Mouse (Mus musculus) c-Kit-negative CD71-positive TER-119-positive erythroid progenitor cells, embryonic 14.5 days (primary cell): ENCODE measurements around the gene M6pr.
"Not testable (repeated sequence)": the region's sequence is repeated elsewhere in the genome, so short reads cannot be mapped to it uniquely, and the experiment has no call there.

ENCODE experiments used
- DNase-seq: peaks from one replicate; pipeline ENCODE4 v3.0.0-alpha.2; 2013; ENCODE audit warnings: low read depth, low spot score

M6pr gene

DNA sequence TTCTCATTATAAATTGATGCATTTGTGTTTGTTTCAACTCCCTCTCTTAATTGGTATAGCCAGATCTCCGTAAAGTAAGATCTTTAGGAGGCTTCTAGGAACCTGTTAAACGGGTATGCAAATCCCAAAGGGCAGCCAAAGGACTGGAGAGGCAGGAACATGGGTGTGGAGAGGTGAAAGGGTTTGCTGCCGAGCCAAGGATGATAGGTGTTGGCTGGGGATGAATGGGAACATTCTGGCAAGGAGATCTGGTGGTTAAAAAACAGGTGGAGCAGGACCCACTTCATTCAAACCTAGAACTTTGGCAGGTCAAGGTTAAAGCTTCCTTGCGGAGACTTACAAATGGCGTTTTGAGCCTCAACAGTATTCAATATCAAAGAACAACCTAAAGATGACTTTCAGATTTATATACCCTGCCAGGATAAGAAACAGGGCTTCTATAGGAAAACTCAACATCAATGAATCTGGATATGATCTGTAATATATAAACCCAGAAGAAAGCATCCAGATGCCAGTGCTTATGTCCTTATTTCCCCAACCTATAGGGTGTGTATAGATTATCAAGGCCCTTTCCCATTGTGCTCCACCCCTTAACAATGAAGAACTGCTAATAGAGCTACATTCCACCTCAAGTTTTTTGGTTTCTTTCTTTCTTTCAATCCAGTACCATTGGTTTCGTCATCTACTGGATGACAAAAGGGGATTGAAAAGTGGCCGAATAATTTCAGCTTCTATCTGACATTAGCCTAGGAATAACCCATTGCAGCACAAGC lies 32.7 kb downstream of the M6pr start:
- DNase-seq, result no peak

DNA sequence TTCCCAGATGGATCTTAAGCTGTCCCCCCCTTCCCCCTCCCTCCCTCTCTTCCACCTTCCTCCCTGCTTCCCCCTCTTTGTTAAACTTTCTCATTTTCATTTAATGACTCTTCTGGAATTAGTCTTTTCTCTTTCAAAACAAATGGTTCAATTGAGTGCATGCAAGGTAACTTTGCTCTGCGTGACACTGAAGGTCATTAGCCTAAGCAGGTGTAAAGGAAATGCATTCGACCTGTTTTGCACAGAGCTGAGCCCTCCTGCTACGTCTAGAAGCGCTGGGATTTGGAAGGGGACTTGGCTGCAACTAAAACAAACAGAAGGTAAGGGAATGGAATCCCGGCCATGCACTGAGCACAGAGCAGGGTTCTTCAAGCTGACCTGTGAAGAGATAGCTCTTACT lies 33.6 kb downstream of the M6pr start:
- no peak for DNase-seq

DNA sequence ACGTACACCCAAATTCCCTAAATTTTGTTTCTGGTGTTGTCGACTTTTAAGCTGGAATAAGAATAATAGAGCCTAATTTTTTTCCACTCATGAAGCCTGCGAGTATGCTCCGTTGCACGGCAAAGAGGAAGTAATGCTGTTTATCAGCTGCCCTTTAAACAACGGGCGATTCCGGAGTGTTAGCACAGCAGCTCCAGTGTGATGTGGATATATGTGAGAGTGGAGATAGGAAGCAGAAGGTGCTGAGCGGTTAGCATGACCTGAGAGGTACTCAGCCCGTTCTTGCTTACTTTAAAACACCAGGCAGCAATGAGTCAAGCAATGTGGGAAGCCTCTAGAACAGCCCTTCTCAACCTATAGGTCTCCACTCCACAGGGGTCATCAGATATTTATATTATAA lies 35.2 kb downstream of the M6pr start:
- DNase-seq, result no peak

DNA sequence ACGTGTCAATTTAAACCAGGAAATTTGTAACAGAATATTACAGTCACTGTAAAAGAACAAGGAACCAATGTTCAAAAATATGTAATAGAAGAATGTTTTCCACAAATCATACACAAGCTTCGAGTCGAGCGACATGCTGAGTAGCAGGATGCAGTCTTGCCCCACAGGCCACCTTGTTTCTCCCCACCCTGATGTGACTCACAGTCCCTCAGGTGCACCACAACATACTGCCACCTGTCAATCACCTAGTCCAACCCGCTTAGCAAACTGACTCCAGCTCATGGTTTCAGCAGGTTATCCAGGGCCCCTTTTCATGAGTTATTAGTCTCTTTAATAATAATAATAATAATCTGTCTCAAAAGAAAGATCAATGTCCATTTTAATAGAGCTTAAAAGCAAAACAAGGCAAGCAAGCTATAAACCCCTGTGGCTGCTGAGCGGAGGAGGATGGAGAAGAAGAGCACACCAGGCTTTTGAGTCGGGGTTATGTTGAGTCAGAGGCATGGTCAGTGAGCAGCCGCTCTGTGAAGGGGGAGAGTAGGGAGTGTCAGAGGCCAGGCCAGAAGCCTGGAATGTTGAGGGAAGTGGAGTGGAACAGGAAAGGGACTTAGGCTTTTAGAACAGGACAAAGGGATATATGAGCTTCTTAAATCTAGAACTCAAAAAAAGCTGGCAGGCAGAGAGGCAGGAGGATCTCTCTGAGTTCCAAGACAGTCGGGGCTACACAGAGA lies 36.0 kb downstream of the M6pr start:
- no peak for DNase-seq

DNA sequence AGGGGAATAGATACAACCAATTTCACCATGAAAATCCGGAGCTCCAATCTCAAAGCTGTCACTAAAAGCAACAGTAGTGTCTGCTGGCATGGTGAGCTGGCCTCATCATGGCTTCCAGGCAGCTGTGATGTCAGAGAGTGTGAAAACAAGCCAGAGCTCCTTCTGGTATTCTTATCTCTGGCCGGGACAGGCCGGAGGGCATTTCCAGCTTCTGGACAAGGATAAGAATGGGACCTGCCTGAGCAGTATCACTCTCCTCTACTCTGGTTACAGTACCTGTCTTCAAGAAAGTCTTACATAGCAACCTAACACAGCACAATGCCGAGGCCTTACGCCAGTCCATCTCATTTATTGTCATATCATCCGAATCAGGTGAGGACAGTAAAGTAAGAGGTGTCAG lies 37.2 kb downstream of the M6pr start:
- DNase-seq, result no peak

DNA sequence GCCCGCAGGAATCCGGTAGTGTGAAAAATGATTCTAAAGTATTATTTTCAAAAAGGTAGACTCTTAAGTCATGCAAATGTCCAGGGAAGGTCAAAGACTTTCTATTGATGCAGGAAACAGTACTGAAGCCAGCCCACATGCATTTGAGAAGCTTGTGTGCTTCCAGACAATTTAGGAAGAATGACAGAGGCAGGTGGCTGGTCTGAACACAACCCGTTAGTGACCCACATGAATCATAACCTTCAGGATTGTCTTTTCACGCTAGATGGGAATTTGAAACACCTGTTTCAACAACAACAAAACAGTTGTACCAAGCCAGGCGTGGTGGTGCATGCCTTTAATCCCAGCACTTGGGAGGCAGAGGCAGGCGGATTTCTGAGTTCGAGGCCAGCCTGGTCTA lies 37.9 kb downstream of the M6pr start:
- no peak for DNase-seq

DNA sequence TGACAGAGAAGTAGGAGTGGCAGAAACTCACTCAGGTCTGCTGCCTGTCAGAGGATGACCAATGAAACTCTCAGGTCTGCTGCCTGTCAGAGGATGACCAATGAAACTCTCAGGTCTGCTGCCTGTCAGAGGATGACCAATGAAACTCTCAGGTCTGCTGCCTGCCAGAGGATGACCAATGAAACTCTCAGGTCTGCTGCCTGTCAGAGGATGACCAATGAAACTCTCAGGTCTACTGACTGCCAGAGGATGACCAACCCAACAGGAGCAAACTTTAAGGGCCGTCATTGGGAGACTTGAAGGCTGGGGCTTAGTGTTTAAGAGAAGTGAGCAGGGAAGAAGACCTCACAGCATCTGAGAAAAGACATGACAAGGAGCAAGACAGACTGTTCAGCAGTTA lies 38.8 kb downstream of the M6pr start:
- DNase-seq, result not testable (repeated sequence)

DNA sequence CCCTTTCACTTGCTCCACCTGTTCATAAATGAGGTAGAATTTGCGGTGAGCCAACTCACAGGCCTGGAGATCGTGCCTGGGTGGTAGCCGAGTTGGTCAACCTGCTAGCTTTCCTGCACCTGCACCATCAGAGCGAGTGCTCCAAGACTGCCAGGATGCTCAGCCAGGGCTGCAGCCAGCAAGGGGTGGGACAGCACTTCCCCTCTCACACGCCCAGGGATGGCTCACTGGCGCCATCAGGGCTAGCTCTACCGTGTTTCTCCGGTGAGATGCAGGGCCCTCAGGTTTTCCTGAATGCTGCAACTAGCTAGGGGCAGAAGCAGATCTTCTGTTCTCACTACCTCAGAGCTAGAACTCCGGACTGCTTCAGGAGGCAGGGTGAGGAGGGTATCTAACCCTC lies 47.4 kb downstream of the M6pr start:
- no peak for DNase-seq

DNA sequence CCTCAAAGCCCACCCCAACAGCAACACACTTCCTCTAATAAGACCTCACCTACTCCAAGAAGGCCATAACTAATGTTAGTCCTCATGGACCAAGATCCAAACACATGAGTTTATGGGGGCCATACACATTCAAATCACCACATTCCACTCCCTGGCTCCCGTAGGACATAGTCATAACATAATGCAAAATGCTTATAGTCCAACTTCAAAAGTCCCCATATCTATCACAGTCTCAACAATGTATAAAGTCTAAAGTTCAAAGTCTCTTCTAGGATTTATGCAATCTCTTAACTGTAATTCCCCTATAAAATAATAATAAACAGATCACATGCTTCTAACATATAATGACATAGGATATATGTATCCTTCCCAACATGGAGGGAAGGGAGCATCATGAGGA lies 48.6 kb downstream of the M6pr start:
- no peak for DNase-seq

DNA sequence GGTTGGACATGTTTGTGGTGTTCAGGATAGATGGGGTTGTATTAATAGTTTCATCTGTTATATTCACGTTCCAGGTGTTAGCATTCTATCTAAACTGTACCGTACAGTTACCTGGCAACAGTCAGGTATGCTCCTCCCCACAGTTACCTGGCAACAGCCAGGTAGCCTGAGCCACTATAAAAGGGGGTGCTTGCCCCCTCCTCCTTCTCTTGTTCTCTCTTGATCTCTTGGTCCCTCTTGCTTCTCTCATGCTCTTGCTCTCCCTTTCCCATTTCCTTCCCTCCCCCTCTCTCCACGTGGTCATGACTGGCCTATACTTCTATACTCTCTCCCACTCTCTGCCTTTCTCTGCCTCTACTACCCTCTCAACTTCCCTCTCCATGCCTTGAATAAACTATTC lies 57.2 kb downstream of the M6pr start:
- no peak for DNase-seq

DNA sequence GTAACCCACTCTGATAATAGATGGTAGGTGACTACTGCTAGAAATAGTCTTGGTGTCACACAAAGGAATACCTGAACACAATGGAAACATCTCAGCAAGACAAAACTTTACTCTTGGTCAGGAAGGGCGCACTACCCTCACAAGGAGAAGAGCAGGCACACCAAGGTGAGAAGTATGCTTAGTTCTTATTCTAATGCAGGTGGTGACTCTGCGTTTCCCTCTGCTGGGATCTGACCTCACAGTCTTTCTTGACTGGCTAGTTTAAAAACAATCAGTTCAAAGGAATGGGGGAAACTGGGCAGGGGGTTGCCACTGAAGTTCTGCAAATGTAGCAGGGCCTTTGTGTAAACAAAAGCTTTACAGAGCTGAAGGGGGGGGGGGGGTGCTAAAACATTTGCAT lies 57.8 kb downstream of the M6pr start:
- no peak for DNase-seq

DNA sequence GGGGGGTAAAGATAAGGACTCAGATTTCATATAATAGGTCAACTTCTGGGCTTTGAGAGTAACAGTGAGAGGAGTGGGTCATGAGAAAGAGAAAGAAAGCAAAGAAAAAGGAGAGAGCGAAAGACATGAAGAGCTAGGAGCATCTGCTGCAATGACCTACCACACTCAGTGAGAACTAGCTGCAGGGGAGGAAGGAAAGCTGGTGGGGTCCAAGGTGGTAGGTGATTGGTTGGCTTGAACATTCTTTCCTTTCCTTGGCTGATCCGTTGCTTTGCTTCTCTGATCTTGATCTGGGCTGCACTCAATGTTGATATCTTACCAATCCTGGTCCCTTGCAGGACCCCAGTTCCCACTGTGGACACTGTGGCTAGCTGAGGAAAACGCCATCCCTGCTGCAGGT lies 58.5 kb downstream of the M6pr start:
- no peak for DNase-seq
